Comparison of ENCODE assay signal across 18 mouse cellular contexts in genomic region chr2:180731984-180732383, GRCm38 (mm10). TPM values are rescaled to one million over a fixed set of nuclear protein-coding genes. Genes with fewer than 3 reads are reported as not detected.
A peak's percentile ranks its signal among the peaks of the same experiment; 100 is the strongest.
DNase-seq lines count a peak whose midpoint lies in the region; ATAC-seq and TF ChIP-seq lines count a peak whose summit lies in the region.
"Had no signal": no experiment of that assay in that cellular context is flagged by ENCODE, and none has a peak within 500 bp of the region (broad histone marks: within the 10 kb centered on the region; RNA-seq: fewer than 3 reads in every experiment).

No protein-coding gene starts in this region.

- no peaks in the 10 kb centered on the region for H3K9me3 ChIP-seq in lung, embryonic 16.5 days (ENCODE audit: control insufficient read depth, low read length)
- no peaks in the 10 kb centered on the region for H3K9me3 ChIP-seq in liver, embryonic 14.5 days (ENCODE audit: control insufficient read depth, low read length)
- H3K9me3 ChIP-seq in stomach, postnatal 0 days (ENCODE audit: control insufficient read depth, low read length), result no peaks in the 10 kb centered on the region
- no peaks in the 10 kb centered on the region for H3K9me3 ChIP-seq in lung, postnatal 0 days (ENCODE audit: low read length)

- 0 out of 2 replicates have a peak, but pooled peaks have one; percentile 26 for ATAC-seq in lung, embryonic 16.5 days (ENCODE audit: low read depth)
- peak; percentile 21; the same call in 1 of the 2 replicates for ATAC-seq in liver, embryonic 14.5 days (ENCODE audit: insufficient read depth)
- peak; percentile 55 for ATAC-seq in stomach, postnatal 0 days (ENCODE audit: low FRiP score, low TSS enrichment)
- no peak for ATAC-seq in lung, postnatal 0 days
- ATAC-seq: forebrain, postnatal 0 days had no signal

- H3K9ac ChIP-seq in lung, embryonic 16.5 days (ENCODE audit: low read length), result no peak overlapping the region
- no peak overlapping the region for H3K9ac ChIP-seq in liver, embryonic 14.5 days (replicated peaks)
- no peak overlapping the region for H3K9ac ChIP-seq in stomach, postnatal 0 days (ENCODE audit: low read length)
- no peak overlapping the region for H3K9ac ChIP-seq in lung, postnatal 0 days (replicated peaks; ENCODE audit: low read depth)
- H3K9ac ChIP-seq: forebrain, postnatal 0 days had no signal

- TF ChIP-seq CTCF in liver, embryonic 14.5 days (IDR thresholded peaks at IDR 0.05; ENCODE audit: low read depth), result no peak
- no peak for TF ChIP-seq CTCF in stomach, postnatal 0 days (IDR thresholded peaks at IDR 0.05; ENCODE audit: low read depth)
- TF ChIP-seq CTCF in lung, postnatal 0 days (IDR thresholded peaks at IDR 0.05), result no peak

- 41% methylated on average over 6 of the region's 6 CpGs for WGBS in lung, embryonic 16.5 days
- WGBS in liver, embryonic 14.5 days (ENCODE audit: insufficient replicate concordance), result 37% methylated on average over 6 of the region's 6 CpGs
- 41% methylated on average over 6 of the region's 6 CpGs for WGBS in stomach, postnatal 0 days
- WGBS in lung, postnatal 0 days, result 46% methylated on average over 5 of the region's 6 CpGs

- no peaks in the 10 kb centered on the region for H3K36me3 ChIP-seq in lung, embryonic 16.5 days (ENCODE audit: control insufficient read depth, insufficient read depth, low read length)
- no peaks in the 10 kb centered on the region for H3K36me3 ChIP-seq in liver, embryonic 14.5 days (replicated peaks; ENCODE audit: control insufficient read depth, insufficient read depth, low read depth)
- H3K36me3 ChIP-seq in stomach, postnatal 0 days (ENCODE audit: control insufficient read depth, insufficient read depth, low read length), result no peaks in the 10 kb centered on the region
- H3K36me3 ChIP-seq in lung, postnatal 0 days (ENCODE audit: insufficient read depth, low read length), result no peaks in the 10 kb centered on the region

- no peak overlapping the region for H3K27ac ChIP-seq in lung, embryonic 16.5 days (ENCODE audit: low read length)
- H3K27ac ChIP-seq in liver, embryonic 14.5 days, result no peak overlapping the region
- H3K27ac ChIP-seq in stomach, postnatal 0 days (replicated peaks), result no peak overlapping the region
- no peak overlapping the region for H3K27ac ChIP-seq in lung, postnatal 0 days (ENCODE audit: low read length)
- H3K27ac ChIP-seq: macrophage had no signal

- H3K27me3 ChIP-seq in lung, embryonic 16.5 days (ENCODE audit: control insufficient read depth, insufficient read depth, low read depth, low read length), result no peaks in the 10 kb centered on the region; the same call in 1 of the 2 replicates
- no peaks in the 10 kb centered on the region for H3K27me3 ChIP-seq in liver, embryonic 14.5 days (ENCODE audit: control insufficient read depth, insufficient read depth, low read length)
- no peaks in the 10 kb centered on the region for H3K27me3 ChIP-seq in stomach, postnatal 0 days (ENCODE audit: control insufficient read depth, insufficient read depth, low read length)
- H3K27me3 ChIP-seq in lung, postnatal 0 days (replicated peaks; ENCODE audit: insufficient read depth, low read length), result no peaks in the 10 kb centered on the region
- H3K27me3 ChIP-seq: CH12.LX had no signal

- no peaks in the 10 kb centered on the region for H3K4me1 ChIP-seq in lung, embryonic 16.5 days (replicated peaks; ENCODE audit: control insufficient read depth, insufficient read depth, low read length)
- H3K4me1 ChIP-seq in liver, embryonic 14.5 days (replicated peaks; ENCODE audit: control insufficient read depth in 2 of 2, insufficient read depth in 2 of 2, low read length in 1 of 2), result peaks cover 3 to 16% of the 10 kb centered on the region in 2 experiments
- no peaks in the 10 kb centered on the region for H3K4me1 ChIP-seq in stomach, postnatal 0 days (replicated peaks; ENCODE audit: control insufficient read depth, insufficient read depth)
- no peaks in the 10 kb centered on the region for H3K4me1 ChIP-seq in lung, postnatal 0 days (ENCODE audit: insufficient read depth, low read depth, low read length)

- H3K4me2 ChIP-seq in lung, embryonic 16.5 days (ENCODE audit: low read depth, low read length), result no peak overlapping the region
- no peak overlapping the region for H3K4me2 ChIP-seq in liver, embryonic 14.5 days (ENCODE audit: low read depth)
- no peak overlapping the region for H3K4me2 ChIP-seq in stomach, postnatal 0 days (replicated peaks; ENCODE audit: low read depth)
- no peak overlapping the region for H3K4me2 ChIP-seq in lung, postnatal 0 days (replicated peaks; ENCODE audit: low read depth, low read length)

- no peak for TF ChIP-seq EP300 in liver, embryonic 14.5 days (IDR thresholded peaks at IDR 0.05; ENCODE audit: low read depth)
- TF ChIP-seq EP300 in stomach, postnatal 0 days (optimal IDR thresholded peaks at IDR 0.05), result no peak
- no peak for TF ChIP-seq EP300 in lung, postnatal 0 days (IDR thresholded peaks at IDR 0.05)

- H3K4me3 ChIP-seq in lung, embryonic 16.5 days (ENCODE audit: low read length), result no peak overlapping the region
- H3K4me3 ChIP-seq in liver, embryonic 14.5 days (ENCODE audit: insufficient read depth in 1 of 2, low read depth in 2 of 2, low read length in 2 of 2), result no peak overlapping the region
- H3K4me3 ChIP-seq in stomach, postnatal 0 days (ENCODE audit: low read depth, low read length), result no peak overlapping the region
- H3K4me3 ChIP-seq in lung, postnatal 0 days (ENCODE audit: low read depth, low read length), result no peak overlapping the region

- no peak for DNase-seq in lung, postnatal 4 days
- DNase-seq in T-cell, adult 2 months (ENCODE audit: low spot score), result peak; percentile 29
- DNase-seq in liver, embryonic 14.5 days (ENCODE audit: low read depth in 3 of 3, low spot score in 3 of 3), result no peak
- DNase-seq in stomach, postnatal 0 days (ENCODE audit: low spot score), result peak; percentile 30
- no peak for DNase-seq in layer of hippocampus, postnatal 25 days (ENCODE audit: extremely low spot score in 1 of 2, low spot score in 1 of 2)
- DNase-seq in cerebellum, adult 8-10 months, result no peak
- DNase-seq in lung, postnatal 0 days (ENCODE audit: low spot score), result no peak
- DNase-seq: cerebellum, postnatal 36 days; forebrain, postnatal 0 days; heart, adult 18-20 months; heart, postnatal 36 days; kidney, adult 11 months had no signal

RNA-seq across cellular contexts. Expression of gene Slc17a9, which starts 6.9 kb away (rescaled TPM):
- 1.5 and 2.1 TPM in 2 replicates for polyA plus RNA-seq in lung, embryonic 16.5 days (2015; fragmentation: Nextera tagmentation; extraction: Ambion mirVana)
- polyA plus RNA-seq in liver, embryonic 14.5 days (2012; rRNA removed), result 7.7 and 10.5 TPM in 2 replicates
- polyA plus RNA-seq in liver, embryonic 14.5 days (2014; fragmentation: Nextera tagmentation; extraction: Ambion mirVana), result 5.6 and 6.8 TPM in 2 replicates
- 3.0 and 3.6 TPM in 2 replicates for polyA plus RNA-seq in stomach, postnatal 0 days (2015; fragmentation: Nextera tagmentation; extraction: Ambion mirVana)
- under 1 TPM; 0.12 to 0.52 TPM for total RNA-seq in layer of hippocampus, postnatal 25 days (2021)
- polyA plus RNA-seq in lung, postnatal 0 days (2015; fragmentation: Nextera tagmentation; extraction: Ambion mirVana), result 1.4 and 1.7 TPM in 2 replicates

RNA-seq across cellular contexts. Expression of gene Gid8, which starts 22.1 kb away (rescaled TPM):
- 49.4 and 50.9 TPM in 2 replicates for polyA plus RNA-seq in lung, embryonic 16.5 days (2015; fragmentation: Nextera tagmentation; extraction: Ambion mirVana)
- polyA plus RNA-seq in liver, embryonic 14.5 days (2012; rRNA removed), result 62.6 and 87.4 TPM in 2 replicates
- 121 and 127 TPM in 2 replicates for polyA plus RNA-seq in liver, embryonic 14.5 days (2014; fragmentation: Nextera tagmentation; extraction: Ambion mirVana)
- polyA plus RNA-seq in stomach, postnatal 0 days (2015; fragmentation: Nextera tagmentation; extraction: Ambion mirVana), result 59.6 and 60.7 TPM in 2 replicates
- 10 to 100 TPM; 60.5 to 62.2 TPM for total RNA-seq in layer of hippocampus, postnatal 25 days (2021)
- polyA plus RNA-seq in lung, postnatal 0 days (2015; fragmentation: Nextera tagmentation; extraction: Ambion mirVana), result 38.7 and 38.8 TPM in 2 replicates

RNA-seq across cellular contexts. Expression of gene Dido1, which starts 22.2 kb away (rescaled TPM):
- polyA plus RNA-seq in lung, embryonic 16.5 days (2015; fragmentation: Nextera tagmentation; extraction: Ambion mirVana), result 27.6 and 28.2 TPM in 2 replicates
- polyA plus RNA-seq in liver, embryonic 14.5 days (2012; rRNA removed), result 9.1 and 12.2 TPM in 2 replicates
- 10.4 and 12.2 TPM in 2 replicates for polyA plus RNA-seq in liver, embryonic 14.5 days (2014; fragmentation: Nextera tagmentation; extraction: Ambion mirVana)
- 7.4 and 9.7 TPM in 2 replicates for polyA plus RNA-seq in stomach, postnatal 0 days (2015; fragmentation: Nextera tagmentation; extraction: Ambion mirVana)
- 10 to 100 TPM; 51.1 to 59.6 TPM for total RNA-seq in layer of hippocampus, postnatal 25 days (2021)
- 14.9 and 16.3 TPM in 2 replicates for polyA plus RNA-seq in lung, postnatal 0 days (2015; fragmentation: Nextera tagmentation; extraction: Ambion mirVana)

RNA-seq across cellular contexts. Expression of gene Bhlhe23, which starts 44.7 kb away (rescaled TPM):
- not detected in 2 replicates for polyA plus RNA-seq in lung, embryonic 16.5 days (2015; fragmentation: Nextera tagmentation; extraction: Ambion mirVana)
- not detected in 2 replicates for polyA plus RNA-seq in liver, embryonic 14.5 days (2012; rRNA removed)
- polyA plus RNA-seq in liver, embryonic 14.5 days (2014; fragmentation: Nextera tagmentation; extraction: Ambion mirVana), result not detected in 2 replicates
- polyA plus RNA-seq in stomach, postnatal 0 days (2015; fragmentation: Nextera tagmentation; extraction: Ambion mirVana), result not detected in 2 replicates
- not detected for total RNA-seq in layer of hippocampus, postnatal 25 days (2021)
- polyA plus RNA-seq in lung, postnatal 0 days (2015; fragmentation: Nextera tagmentation; extraction: Ambion mirVana), result not detected in 2 replicates
- total RNA-seq: CH12.LX; heart, adult 18-20 months; heart, postnatal 36 days; monocyte, adult 5-6 weeks had no signal
- polyA plus RNA-seq: large intestine, adult 2 months; limb, embryonic 11.5 days; macrophage had no signal

Comparison
In these comparisons a context has a peak if more than half of its experiments do, and no peak if none do; other contexts are left out.
1. DNase-seq: peak in T-cell, adult 2 months (single experiment) and stomach, postnatal 0 days (single experiment); none in lung, postnatal 4 days (0 of 2), liver, embryonic 14.5 days (0 of 3), layer of hippocampus, postnatal 25 days (0 of 2), cerebellum, adult 8-10 months (single experiment) and lung, postnatal 0 days (single experiment).